Mouse (Mus musculus) CH12.LX (cell line): ENCODE data around the gene Dlec1. TPM values are rescaled to one million over a fixed set of nuclear protein-coding genes. Genes with fewer than 3 reads are reported as not detected.

Experiments
- DNase-seq: peaks from one replicate; pipeline ENCODE4 v3.0.0-alpha.2; 2013; ENCODE audit errors: extremely low read depth
- H3K27ac ChIP-seq: 2 replicates; pipeline ENCODE4 v1.5.1; 2012; ENCODE audit warnings: low read depth, mild to moderate bottlenecking, control low read depth, moderate library complexity; ENCODE audit not compliant: insufficient read depth
- H3K27me3 ChIP-seq: replicated peaks from 2 replicates; pipeline ENCODE3; 2012; ENCODE audit warnings: inconsistent platforms
- H3K36me3 ChIP-seq, 2 experiments: replicated peaks in 1 of 2; 2 replicates each; pipeline versions ENCODE3 to v1.6.1; 2012; ENCODE audit warnings: inconsistent platforms in 1 of 2, low read length in 1 of 2, mild to moderate bottlenecking in 1 of 2, mixed read lengths in 1 of 2, moderate library complexity in 1 of 2; ENCODE audit not compliant: control insufficient read depth in 1 of 2, insufficient read depth in 1 of 2
- H3K4me1 ChIP-seq, 2 experiments: 2 replicates each; pipeline ENCODE4 v1.6.1; 2012; ENCODE audit warnings: inconsistent platforms in 1 of 2, moderate library complexity in 1 of 2; ENCODE audit not compliant: insufficient read depth in 2 of 2, control insufficient read depth in 1 of 2
- H3K4me2 ChIP-seq: 2 replicates; pipeline ENCODE4 v1.6.1; 2012; ENCODE audit warnings: low read depth, mild to moderate bottlenecking, control low read depth; ENCODE audit not compliant: poor library complexity, insufficient read depth, severe bottlenecking
- H3K4me3 ChIP-seq, 3 experiments: fragments of 150-350 bp in 1 of 3; sonication (generic) in 1 of 3; replicated peaks in 1 of 3; 2 replicates each; pipeline versions ENCODE3 to v1.5.1; 2011 to 2012; ENCODE audit warnings: low read depth in 2 of 3, low read length in 2 of 3, mild to moderate bottlenecking in 2 of 3, moderate library complexity in 2 of 3, control low read depth in 1 of 3, improper control_type of control experiment in 1 of 3, inconsistent platforms in 1 of 3, mixed read lengths in 1 of 3; ENCODE audit not compliant: poor library complexity in 1 of 3
- H3K79me2 ChIP-seq: replicated peaks from 2 replicates; pipeline ENCODE4 v1.6.1; 2012; ENCODE audit warnings: mild to moderate bottlenecking, moderate library complexity; ENCODE audit not compliant: control insufficient read depth, poor library complexity, insufficient read depth, severe bottlenecking; ENCODE audit errors: extremely low read depth
- H3K9ac ChIP-seq: 2 replicates; pipeline ENCODE4 v1.6.1; 2012; ENCODE audit warnings: low read depth, mild to moderate bottlenecking, control low read depth, moderate library complexity; ENCODE audit not compliant: insufficient read depth
- H3K9me3 ChIP-seq: replicated peaks from 2 replicates; pipeline ENCODE3; 2012; ENCODE audit warnings: low read length, inconsistent platforms, mixed read lengths
- BHLHE40 ChIP-seq: IDR thresholded peaks from 2 replicates; pipeline ENCODE4 v1.6.1; 2011; ENCODE audit warnings: mild to moderate bottlenecking, low read depth, low read length, improper control_type of control experiment
- CHD1 ChIP-seq: IDR thresholded peaks from 2 replicates; pipeline ENCODE4 v1.6.1; 2012; ENCODE audit warnings: low read depth, low read length, improper control_type of control experiment, inconsistent platforms
- CHD2 ChIP-seq: IDR thresholded peaks from 2 replicates; pipeline ENCODE4 v1.6.1; 2011; ENCODE audit warnings: low read length, improper control_type of control experiment
- CTCF ChIP-seq, 2 experiments: IDR thresholded peaks in 1 of 2; conservative IDR thresholded peaks in 1 of 2; 2 replicates each; pipeline ENCODE4 v1.5.1; 2011 to 2012; ENCODE audit warnings: low read depth in 2 of 2, low read length in 2 of 2, improper control_type of control experiment in 1 of 2, inconsistent platforms in 1 of 2, mild to moderate bottlenecking in 1 of 2, moderate library complexity in 1 of 2
- E2F4 ChIP-seq: IDR thresholded peaks from 2 replicates; pipeline ENCODE4 v1.6.1; 2011; ENCODE audit warnings: low read depth, low read length, improper control_type of control experiment; ENCODE audit not compliant: insufficient replicate concordance
- ELF1 ChIP-seq: IDR thresholded peaks from 2 replicates; pipeline ENCODE4 v1.6.1; 2014; ENCODE audit warnings: low read depth, mild to moderate bottlenecking, inconsistent platforms, low read length, improper control_type of control experiment
- JUN ChIP-seq: IDR thresholded peaks from 2 replicates; pipeline ENCODE4 v1.6.1; 2011; ENCODE audit warnings: low read depth, mild to moderate bottlenecking, low read length, improper control_type of control experiment, moderate library complexity; ENCODE audit not compliant: insufficient read depth
- MAX ChIP-seq: IDR thresholded peaks from 2 replicates; pipeline ENCODE4 v1.6.1; 2011; ENCODE audit warnings: low read length, improper control_type of control experiment
- MAZ ChIP-seq: IDR thresholded peaks from 2 replicates; pipeline ENCODE4 v1.6.1; 2012; ENCODE audit warnings: low read depth, mild to moderate bottlenecking, inconsistent platforms, low read length, improper control_type of control experiment, moderate library complexity
- MXI1 ChIP-seq: IDR thresholded peaks from 2 replicates; pipeline ENCODE4 v1.6.1; 2011; ENCODE audit warnings: mild to moderate bottlenecking, low read depth, low read length, improper control_type of control experiment
- MYC ChIP-seq: IDR thresholded peaks from 2 replicates; pipeline ENCODE4 v1.6.1; 2011; ENCODE audit warnings: low read depth, mild to moderate bottlenecking, improper control_type of control experiment, low read length
- PAX5 ChIP-seq: IDR thresholded peaks from 2 replicates; pipeline ENCODE4 v1.6.1; 2012; ENCODE audit warnings: low read length, inconsistent platforms, mixed read lengths
- POLR2A ChIP-seq: IDR thresholded peaks from 2 replicates; pipeline ENCODE4 v1.6.1; 2011; ENCODE audit warnings: low read depth, mild to moderate bottlenecking, improper control_type of control experiment, low read length
- RAD21 ChIP-seq: IDR thresholded peaks from 2 replicates; pipeline ENCODE4 v1.6.1; 2011; ENCODE audit warnings: low read depth, mild to moderate bottlenecking, low read length, improper control_type of control experiment, moderate library complexity
- SIN3A ChIP-seq: IDR thresholded peaks from 2 replicates; pipeline ENCODE4 v1.6.1; 2012; ENCODE audit warnings: low read length, improper control_type of control experiment, inconsistent platforms
- SMC3 ChIP-seq: IDR thresholded peaks from 2 replicates; pipeline ENCODE4 v1.6.1; 2011; ENCODE audit warnings: low read depth, low read length, improper control_type of control experiment
- UBTF ChIP-seq: IDR thresholded peaks from 2 replicates; pipeline ENCODE4 v1.6.1; 2012; ENCODE audit warnings: low read depth, mild to moderate bottlenecking, inconsistent platforms, low read length, improper control_type of control experiment, moderate library complexity
- USF2 ChIP-seq: conservative IDR thresholded peaks from 2 replicates; pipeline ENCODE4 v1.6.1; 2011; ENCODE audit warnings: low read depth, low read length, improper control_type of control experiment
- ZC3H11A ChIP-seq: IDR thresholded peaks from 2 replicates; pipeline ENCODE4 v1.6.1; 2012; ENCODE audit warnings: low read depth, mild to moderate bottlenecking, inconsistent platforms, low read length, improper control_type of control experiment
- ZKSCAN1 ChIP-seq: IDR thresholded peaks from 2 replicates; pipeline ENCODE4 v1.6.1; 2012; ENCODE audit warnings: low read depth, inconsistent platforms, low read length, improper control_type of control experiment, borderline replicate concordance
- ZNF384 ChIP-seq: IDR thresholded peaks from 2 replicates; pipeline ENCODE4 v1.6.1; 2012; ENCODE audit warnings: low read depth, low read length, improper control_type of control experiment, inconsistent platforms
- dilution Hi-C: fragments of 300-500 bp; cut with MboI; formaldehyde crosslinking; loops from 2 replicates; pipeline ENCODE4 v1.14.3; 2020; ENCODE audit warnings: low sequenced_read_pairs; ENCODE audit not compliant: extremely low pct_unique_long_range_greater_than_20kb, extremely low pct_ligation_motif_present
- in situ Hi-C: fragments of 300-500 bp; cut with MboI; formaldehyde crosslinking; loops from 3 replicates; pipeline ENCODE4 v1.14.3; 2019; ENCODE audit warnings: low sequenced_read_pairs, low pct_ligation_motif_present, low pct_unique_long_range_greater_than_20kb, mixed read lengths
- polyA plus RNA-seq: library from polyadenylated mRNA; unstranded; fragments of >175 nt; gene quantifications from 2 replicates; pipeline ENCODE4 v1.2.1, GENCODE M21; 2012; ENCODE audit warnings: low read depth; ENCODE audit not compliant: insufficient read length
- total RNA-seq, 2 experiments: library from RNA; depleted of rRNA; stranded (reverse); fragments of 300-350 nt in 1 of 2; fragments of >200 nt in 1 of 2; gene quantifications; 2 replicates each; pipeline ENCODE4 v1.2.3; 2012 to 2014

The Dlec1 gene
- total and polyA plus RNA-seq, 3 experiments: 1.4 to 6.3 (median 5.9) TPM

DNA sequence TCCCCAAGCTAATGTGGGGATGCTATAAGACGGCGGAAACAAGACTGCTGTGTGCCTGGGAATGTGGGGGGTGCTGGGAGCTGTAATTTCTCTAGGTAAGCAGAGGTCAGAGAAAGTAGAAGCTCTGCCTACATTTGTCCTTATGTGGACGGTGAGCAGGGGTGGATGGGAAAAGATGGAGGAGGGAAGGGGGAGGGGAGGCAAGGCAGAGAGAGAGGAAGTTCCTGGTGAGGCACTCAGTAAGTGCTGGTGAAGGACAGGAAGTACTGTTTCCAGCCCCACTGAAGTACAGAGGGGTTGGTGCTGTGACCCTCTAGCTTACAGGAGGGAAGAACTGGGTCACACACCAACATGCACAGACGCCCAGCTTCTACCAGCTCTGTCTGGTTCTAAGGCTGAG lies 38.0 kb upstream of the Dlec1 start (continued):
- TF ChIP-seq BHLHE40: no peak
- TF ChIP-seq MAZ: no peak
- TF ChIP-seq CHD1: no peak
- TF ChIP-seq MXI1: 0 out of 2 replicates have a peak, but pooled peaks have one; percentile 27
- no peak for TF ChIP-seq E2F4
- TF ChIP-seq MAX: no peak

DNA sequence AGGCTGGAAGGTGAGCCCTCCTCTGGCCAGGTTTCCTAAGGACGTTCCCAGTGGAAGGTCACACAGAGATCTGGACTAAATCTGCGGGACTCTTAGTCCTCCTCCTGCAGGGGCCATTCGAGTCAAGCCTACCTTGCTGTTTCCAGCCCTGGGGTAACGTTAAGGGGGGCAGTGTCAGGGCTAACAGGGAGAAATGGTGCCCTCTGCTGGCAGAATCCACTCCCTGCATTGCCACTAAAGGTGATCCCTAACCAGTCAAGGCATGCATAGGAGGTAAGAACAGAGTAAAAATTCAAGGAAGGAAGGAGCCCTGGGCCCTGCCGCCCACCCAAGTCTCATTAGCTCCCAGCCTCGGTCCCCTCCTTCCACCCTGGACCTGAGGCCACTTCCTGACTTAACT lies 34.7 kb upstream of the Dlec1 start:
- in situ Hi-C loops: loop anchor here (10.0 to 25.0 kb wide), 2 partner anchors 153 to 480 kb away; no protein-coding TSS in a partner anchor
- dilution Hi-C loops: no loop called here
- Histone ChIP-seq H3K9me3 (no peaks in the 10 kb centered on the region), H3K27ac (no peak overlapping the region), H3K4me1 (peaks cover 3 to 17% of the 10 kb centered on the region in 2 experiments; a peak in 3 of 4 replicates), H3K79me2 (no peaks in the 10 kb centered on the region), H3K4me2 (no peak overlapping the region), H3K4me3 (no peak overlapping the region), H3K36me3 (peaks cover 19 to 71% of the 10 kb centered on the region in 2 experiments), H3K9ac (no peak overlapping the region), H3K27me3 (peaks cover 3% of the 10 kb centered on the region)
- no peak for TF ChIP-seq MAX
- peak; percentile 72 for TF ChIP-seq RAD21
- TF ChIP-seq SMC3: peak; percentile 70
- peak; percentile 84 to 86 for TF ChIP-seq CTCF (conservative IDR thresholded peaks at IDR 0.05 in 1 of 2, IDR thresholded peaks at IDR 0.05 in 1 of 2; ENCODE audit: low read depth in 2 of 2, low read length in 2 of 2)
- TF ChIP-seq CHD1: no peak
- TF ChIP-seq ZNF384: no peak
- TF ChIP-seq CHD2: no peak
- peak; percentile 59 for DNase-seq

DNA sequence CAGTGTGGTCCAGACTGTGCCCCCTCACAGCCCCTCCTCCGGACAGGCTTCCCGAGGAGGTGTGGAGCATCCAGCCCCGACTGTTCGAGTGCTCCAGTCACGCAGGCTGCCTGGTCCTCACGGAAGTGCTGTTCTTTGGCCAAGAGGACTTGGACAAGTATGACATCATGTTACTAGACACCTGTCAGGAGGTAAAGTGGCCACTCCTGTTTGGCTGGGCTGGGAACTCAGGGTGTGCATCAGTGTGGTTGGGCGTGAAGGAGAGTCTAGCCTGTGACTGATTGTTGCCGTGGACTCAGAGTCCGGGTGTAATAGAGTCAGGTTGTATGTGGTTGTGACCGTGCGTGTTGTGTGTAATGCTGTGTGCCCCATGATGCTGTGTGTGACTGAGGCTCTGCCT lies 34.0 kb upstream of the Dlec1 start:
- dilution Hi-C loops (no loop called here), in situ Hi-C loops (loop anchor here (10.0 to 25.0 kb wide), 2 partner anchors 153 to 481 kb away; no protein-coding TSS in a partner anchor)
- DNase-seq: no peak
- Histone ChIP-seq H3K9me3 (no peaks in the 10 kb centered on the region), H3K36me3 (peaks cover 19 to 76% of the 10 kb centered on the region in 2 experiments), H3K4me3 (no peak overlapping the region), H3K79me2 (no peaks in the 10 kb centered on the region), H3K4me1 (peaks cover 0 to 11% of the 10 kb centered on the region in 2 experiments; a peak in 3 of 4 replicates), H3K27ac (no peak overlapping the region), H3K9ac (no peak overlapping the region), H3K27me3 (peaks cover 1% of the 10 kb centered on the region), H3K4me2 (no peak overlapping the region)
- TF ChIP-seq MYC (no peak), SIN3A (no peak), ZKSCAN1 (no peak), ZC3H11A (no peak), POLR2A (no peak), UBTF (no peak), PAX5 (no peak), ELF1 (no peak), JUN (no peak), USF2 (no peak)
